Mouse (Mus musculus) R1 (cell line): Measurements from ENCODE around the gene Acap1.
A peak's percentile ranks its signal among the peaks of the same experiment; 100 is the strongest.
"Not testable (repeated sequence)": the region's sequence is repeated elsewhere in the genome, so short reads cannot be mapped to it uniquely, and the experiment has no call there.

Experiments
- DNase-seq: peaks from one replicate; pipeline ENCODE4 v3.0.0-alpha.2; 2018; ENCODE audit warnings: low read depth, low spot score

The Acap1 gene

DNA sequence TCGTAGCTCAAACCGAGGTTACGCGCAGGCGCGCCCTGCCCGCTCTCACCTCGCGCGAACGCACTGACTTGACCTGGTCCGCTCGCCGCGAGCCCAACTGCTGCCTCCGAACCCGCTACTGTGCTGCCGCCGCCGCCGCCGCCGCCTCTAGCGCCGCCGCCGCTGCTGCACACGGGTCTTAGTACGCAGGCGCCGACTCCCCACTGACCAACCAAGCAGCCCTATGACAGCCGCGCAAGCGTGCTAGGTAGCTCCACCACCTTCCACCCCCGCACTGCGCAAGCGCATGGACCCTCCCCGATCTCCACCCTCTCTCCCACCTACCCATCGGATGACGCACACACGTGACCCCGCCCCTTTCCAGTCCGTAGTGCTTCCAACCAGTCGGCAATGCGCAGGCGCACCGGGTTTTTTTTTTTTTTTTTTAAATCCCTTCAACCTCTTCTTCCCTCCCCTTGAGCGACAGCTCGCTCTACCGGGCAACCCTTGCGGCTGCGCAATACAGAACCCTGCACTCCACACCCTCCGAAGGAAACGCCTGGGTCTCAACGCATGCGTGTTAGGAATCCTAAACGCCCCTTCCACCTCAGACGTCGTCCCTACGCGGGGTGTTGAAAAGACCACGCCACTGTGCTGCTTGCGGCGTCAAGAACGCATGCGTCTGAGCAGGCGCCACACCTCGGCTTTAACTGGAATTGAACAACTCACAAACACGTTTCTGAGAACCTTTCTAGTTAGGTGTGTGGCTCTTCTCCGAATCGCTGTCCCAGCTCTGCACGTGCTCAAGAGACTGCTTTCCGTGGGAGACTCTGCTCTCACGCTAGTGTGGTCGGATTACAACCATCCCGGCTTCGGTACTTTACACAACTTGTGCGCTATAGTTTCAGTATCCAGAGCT is 26.0 kb upstream of the Acap1 start, which contains the start of gene Eif5a:
Gene Eif5a (minus strand): TSS at position 845 of the 898 bp plus-strand sequence.
- DNase-seq, result peak; percentile 100

DNA sequence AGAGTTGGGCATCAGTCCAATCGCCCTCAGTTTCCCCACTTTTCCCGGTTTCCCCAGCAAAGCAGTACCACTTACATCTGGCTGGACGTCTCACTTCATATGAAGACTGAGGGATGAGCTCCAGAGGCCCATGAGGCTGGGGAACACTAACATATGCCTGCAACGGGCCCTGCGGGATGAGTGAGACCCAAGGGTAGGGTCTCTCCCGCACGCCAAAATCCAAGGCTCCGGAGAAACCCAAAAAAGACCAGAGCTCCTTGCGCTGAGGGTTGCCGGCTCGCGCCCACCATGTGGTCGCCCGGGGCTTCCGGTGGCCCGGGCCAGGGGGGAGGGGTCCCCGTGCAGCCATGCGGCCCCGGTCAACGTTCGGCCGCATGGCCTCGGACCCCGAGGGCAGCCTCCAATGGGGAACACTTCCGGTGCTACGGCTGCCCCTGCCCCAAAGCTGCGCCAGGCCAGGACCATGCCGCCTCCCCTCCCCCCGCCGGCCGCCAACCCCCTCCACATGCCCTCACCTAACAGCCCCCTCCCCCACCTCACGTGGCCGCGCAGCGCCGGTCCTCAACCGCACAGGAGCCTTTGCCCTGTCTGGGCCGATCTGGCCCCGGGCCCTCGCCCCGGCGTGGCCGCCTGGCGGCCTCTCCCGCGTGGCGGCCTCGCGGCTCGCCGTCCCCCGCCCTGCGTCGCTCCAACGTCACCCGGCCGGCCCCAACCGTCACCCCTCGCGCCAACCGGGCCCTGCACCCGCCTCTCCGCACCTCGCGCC is 25.1 kb upstream of the Acap1 start:
- DNase-seq, result peak; percentile 72

DNA sequence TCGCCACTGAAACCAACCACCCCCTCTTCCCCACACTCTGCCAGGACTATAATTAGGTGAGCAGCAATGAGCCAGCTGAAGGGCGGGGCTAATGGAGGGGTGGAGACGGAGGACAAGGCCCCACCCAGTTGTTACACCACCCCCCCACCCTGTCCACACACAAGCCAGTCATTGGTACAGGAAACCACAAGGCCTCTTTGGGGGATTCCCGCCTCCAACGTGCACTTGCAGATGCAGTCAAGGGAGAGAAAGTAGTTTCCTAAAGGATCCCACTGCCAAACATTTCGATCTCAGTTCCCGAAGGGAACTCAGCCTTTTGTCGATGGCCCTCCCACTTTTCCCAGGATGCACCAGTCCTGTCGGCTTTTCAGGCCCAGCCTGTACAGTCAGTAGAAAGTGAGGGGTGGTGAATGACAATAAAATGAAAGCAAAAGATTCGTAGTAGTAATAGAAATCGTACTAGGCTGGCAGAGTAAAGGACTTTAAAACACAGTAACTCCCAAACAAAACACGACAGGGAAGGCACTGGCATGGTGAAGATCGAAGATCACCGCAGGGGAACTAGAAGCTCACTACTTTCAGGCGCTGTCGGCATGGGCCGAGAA is 24.4 kb upstream of the Acap1 start:
- DNase-seq, result peak; percentile 93

DNA sequence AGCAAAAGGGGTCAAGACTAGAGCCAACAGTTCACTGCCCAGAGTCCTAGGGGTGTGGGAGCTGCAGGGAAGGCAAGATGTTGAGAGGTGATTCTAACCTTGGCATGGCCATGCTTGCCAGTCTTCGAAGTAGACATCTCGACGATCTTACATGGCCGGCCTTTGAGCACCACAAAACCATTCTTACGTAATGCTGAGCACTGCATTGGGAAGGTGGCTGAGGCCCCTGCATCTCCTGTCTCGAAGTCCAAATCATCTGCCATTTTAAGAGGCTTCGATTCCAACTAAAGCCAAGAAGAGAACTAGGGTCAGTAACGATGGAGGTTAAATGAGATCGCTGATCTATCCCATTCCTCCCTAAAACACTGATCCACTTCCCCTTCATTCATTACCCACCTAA is 23.7 kb upstream of the Acap1 start:
- no peak for DNase-seq

DNA sequence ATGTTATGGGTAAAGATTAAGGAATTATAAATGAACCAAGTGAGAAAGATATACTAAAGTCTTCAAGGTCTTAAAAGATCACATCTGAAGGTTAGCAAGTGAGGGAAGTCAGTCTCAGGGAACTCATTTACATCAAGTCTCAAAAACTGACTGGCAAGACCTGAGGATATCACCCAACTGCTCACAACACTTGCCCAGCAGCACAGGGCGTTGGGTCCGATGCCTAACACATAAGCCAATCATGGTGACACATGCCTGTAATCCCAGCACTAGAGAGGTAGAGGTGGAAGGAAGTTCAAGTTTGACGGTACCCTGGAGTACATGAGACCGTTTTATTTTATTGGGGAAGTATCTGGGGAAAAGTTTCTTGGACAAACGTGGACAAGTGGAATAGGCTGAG is 22.8 kb upstream of the Acap1 start:
- no peak for DNase-seq

DNA sequence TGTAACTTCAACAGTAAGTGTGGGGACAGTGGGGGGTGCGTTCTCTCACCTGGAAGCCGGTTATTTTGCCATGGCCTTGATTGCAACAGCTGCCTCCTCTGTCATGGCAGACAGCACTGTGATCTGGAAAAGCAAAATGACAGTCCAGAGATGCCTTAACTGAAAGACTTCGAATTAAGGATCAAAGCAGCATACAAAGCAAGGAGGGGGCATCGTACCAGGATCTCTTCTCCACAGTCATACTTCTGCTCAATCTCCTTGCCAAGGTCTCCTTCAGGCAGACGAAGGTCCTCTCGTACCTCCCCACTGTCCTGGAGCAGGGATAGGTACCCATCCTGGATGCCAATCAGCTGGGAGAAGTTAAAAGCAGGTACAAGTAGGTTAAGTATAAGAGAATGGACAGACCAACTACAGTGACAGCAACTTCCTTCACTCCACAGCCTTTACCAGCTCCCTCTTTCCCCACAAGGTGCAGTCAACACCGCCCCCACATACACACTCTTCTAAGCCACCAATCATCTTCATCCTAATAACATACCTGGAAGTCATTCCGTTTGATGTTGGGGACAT is 22.1 kb upstream of the Acap1 start:
- DNase-seq, result no peak

DNA sequence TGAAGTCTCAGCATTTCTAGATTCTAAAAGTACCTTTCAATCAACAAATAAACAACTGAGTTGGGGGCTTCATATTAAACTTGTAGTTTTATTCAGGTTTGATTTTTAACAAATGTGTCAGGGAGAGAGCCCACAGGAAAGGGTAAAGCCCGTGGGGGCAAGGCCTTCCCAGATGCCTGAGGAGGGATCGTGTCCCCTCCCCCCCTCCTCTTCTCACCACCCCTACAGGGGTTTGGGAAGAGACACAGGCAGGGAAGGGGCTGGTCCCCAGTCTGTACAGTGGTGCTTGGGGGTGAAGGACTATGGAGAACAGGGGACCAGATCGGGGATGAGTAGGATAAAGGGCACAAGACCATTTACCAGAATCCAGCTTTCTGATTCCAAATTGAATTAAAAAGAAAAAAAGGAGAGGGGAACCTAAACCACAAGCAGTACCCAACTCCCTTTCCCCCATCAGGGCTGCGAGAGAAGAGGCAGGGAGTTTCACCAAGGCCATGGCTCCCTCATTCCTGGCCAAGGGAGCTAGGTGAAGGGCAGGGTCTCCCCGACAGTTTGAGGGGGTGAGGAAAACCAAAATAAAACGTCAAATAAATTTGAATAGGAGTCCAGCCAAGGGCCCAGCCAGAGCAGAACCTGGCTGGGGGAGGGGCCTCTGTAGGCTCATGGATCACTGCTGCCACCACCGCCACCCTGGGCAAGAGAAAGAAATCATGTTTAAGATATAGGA is 21.5 kb upstream of the Acap1 start:
- DNase-seq, result not testable (repeated sequence)

DNA sequence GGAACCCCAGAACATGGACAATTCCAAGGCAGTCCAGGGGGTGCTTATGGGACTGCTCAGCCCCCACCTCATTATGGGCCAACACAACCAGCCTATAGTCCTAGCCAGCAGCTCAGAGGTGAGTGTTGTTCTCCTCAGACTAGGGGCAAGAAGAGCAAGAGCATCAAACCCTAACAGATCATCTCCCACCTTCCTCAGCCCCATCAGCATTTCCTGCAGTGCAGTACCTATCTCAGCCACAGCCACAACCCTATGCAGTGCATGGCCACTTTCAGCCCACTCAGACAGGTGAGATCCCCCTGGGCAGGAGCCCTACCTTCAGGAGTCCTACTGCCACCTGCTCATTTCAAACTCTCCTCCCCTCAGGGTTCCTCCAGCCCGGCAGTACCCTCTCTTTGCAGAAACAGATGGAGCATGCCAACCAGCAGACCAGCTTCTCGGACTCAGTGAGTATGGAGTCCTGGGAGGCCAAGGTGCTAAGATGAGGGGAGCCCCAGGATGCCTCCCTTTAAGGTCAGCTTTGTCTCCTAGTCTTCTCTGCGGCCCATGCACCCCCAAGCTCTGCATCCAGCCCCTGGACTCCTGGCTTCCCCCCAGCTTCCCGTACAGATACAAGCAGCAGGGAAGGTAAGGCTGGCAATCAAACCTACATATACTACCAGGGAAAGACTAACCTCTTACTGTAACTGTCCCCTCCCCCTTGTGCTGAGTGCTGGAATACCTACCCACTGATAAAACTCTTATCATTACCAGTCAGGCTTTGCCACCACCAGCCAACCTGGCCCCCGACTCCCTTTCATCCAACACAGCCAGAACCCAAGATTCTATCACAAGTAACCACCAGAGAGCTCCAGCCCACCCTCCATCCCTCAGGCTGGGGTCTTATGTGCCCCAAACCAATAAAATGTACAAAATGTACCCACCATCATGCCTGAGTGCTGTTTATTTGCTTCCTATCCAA is 20.6 kb upstream of the Acap1 start:
- DNase-seq, result peak; percentile 46

DNA sequence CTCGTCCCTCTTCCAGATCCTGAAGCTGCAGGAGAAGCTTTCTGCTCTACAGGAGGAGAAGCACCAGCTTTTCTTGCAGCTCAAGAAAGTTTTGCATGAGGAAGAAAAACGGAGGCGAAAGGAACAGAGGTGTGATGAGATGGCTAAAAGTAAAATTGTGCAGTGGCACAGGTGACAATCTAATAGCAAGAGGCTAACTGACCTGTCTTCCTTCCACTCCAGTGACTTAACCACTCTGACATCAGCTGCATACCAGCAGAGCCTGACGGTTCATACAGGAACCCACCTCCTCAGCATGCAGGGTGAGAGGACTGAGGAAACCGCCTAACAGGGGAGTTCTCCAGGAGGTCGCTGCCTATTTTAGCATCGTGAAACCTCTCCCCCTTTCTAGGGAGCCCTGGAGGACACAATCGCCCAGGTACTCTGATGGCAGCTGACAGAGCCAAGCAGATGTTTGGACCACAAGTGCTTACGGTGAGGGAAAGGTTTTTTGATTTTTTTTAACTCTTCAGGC is 19.6 kb upstream of the Acap1 start:
- peak; percentile 24 for DNase-seq

DNA sequence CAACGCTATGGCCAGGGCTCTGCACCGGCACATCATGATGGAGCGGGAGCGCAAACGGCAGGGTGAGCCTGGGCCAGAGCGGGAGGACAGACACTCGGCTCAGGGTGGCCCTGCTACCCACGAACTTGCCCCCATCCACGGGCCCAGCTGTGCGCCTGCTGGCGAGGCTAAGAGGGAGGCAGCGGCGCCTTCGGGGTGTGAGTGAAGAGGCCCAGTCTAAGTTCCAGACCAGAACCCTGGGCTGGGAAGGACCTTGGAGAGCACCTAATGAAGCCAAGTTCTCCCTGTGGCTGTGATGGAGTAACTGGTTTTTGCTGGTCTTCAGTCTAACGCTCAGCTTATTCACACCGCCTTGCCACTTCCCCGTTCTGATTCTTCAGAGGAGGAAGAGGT is 19.0 kb upstream of the Acap1 start:
- peak; percentile 84 for DNase-seq

DNA sequence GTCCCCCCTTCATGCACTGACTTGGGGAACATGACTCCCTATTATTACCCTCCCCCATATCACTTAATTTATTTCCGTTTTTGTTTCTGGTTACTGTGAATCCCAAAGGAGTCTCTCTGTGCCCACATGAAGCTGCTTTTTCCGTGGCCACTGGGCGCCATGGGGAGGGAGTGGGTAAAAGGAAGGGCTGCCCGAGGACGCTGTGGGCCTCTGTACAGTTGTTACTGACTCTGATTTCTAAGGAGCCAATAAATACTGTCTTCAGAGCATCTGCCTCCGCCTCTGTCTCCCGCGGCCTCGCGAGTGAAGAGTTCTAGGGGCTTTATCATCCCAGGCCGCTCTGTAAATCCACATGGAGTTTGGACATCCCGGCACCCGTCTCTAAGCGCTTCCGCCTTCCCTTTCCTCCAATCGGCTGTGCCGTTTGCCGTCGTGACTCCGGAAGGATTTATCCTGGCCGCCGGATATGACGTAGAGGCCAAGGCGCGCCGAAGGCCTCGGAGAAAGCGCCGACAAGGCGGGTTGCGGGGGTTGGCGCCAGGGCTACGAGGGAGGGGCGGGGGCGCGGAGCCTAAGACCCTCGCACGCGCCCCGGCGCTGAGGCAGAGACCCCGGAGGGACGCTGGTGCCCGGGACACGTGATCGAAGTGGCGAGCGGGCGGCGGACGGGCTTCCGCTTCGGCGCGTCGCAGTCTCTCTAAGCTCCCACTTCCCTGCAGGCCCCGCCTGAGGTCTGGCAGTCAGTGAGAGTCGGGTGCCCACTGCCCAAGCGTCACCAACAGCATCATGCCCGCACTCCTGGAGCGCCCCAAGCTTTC is 18.4 kb upstream of the Acap1 start, which contains the start of gene Gps2:
Gene Gps2 (plus strand): TSS at position 335 of the 818 bp plus-strand sequence.
- DNase-seq, result peak; percentile 98

DNA sequence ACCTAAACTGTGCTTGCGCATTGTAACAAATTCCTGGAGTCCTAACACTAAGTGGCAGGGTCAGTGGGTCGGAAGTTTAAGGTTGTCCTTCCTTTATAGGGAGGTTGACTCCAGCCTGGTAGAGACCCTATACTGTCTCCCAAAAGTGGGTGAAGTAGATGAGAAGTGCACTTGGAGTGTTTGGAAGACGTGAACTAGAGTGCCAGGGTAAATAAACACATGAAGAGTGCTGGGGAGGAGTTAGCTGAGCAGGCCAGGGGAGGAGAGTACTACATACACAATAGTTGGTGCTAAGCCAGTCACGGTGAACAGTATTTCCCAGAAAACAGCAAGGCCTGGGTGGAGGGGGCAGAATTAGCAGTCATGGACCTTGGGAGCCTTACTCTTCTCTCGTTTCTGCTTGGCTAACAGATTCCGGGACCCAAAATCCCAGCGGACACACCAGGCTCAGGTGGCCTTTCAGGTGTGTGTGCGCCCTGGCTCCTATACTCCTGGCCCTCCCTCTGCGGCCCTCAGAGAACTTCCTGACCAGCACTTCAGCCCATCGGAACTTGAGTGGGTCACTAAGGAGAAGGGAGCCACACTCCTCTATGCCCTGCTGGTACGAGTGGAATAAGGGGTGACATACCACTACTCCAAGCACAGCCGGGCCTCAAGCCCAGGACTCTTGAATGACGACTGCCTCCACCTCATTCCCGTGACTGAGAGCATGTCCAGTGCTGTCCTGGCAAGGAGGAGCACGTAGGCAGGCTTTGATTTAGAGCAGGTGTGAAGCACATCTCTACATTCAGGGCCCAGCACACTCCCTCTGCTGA is 17.6 kb upstream of the Acap1 start:
- DNase-seq, result peak; percentile 27

DNA sequence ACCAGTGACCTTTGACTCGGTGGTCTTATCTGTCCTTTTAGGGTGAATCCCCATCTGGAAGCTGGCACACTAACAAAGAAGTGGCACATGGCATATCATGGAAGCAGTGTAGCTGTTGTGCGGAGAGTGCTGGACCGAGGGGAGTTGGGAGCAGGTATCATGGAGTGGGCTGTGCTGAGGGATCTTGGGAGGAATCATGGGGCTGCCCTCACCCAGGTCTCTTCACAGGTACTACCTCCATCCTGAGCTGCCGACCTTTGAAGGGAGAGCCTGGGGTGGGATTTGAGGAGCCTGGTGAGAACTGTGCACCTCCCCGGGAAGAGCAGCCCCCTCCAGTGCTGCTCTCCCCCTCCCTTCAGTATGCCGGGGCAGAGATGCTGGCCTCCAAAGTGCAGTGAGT is 16.4 kb upstream of the Acap1 start:
- no peak for DNase-seq

DNA sequence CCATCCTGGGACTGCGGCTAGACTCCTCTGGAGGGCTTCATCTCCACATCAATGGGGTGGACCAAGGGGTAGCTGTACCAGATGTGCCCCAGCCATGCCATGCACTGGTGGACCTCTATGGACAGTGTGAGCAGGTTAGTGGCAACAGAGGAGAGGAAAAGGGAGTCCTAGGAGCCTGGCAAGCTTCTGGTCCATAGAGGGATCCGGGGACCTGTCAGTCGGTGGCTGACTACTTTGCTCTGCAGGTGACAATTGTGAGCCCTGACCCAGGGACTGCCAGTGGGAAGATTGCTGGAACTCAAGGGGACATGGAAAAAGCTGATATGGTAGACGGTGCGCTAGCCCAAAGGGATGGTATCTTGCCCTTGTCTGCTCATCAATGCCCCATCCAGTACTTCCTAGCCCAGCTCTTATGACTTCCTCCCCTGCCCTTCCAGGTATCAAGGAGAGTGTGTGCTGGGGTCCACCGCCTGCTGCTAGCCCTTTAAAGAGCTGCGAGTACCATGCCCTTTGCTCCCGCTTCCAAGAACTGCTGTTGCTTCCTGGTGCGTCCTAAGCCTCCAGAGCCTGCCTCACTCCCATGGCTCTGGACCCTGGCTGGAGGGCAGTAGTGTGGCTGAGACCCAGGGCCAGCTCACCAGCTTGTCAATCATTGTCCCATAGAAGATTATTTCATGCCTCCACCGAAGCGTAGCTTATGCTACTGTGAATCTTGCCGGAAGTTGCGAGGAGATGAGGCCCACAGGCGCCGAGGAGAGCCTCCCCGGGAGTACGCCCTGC is 15.6 kb upstream of the Acap1 start:
- DNase-seq, result no peak

DNA sequence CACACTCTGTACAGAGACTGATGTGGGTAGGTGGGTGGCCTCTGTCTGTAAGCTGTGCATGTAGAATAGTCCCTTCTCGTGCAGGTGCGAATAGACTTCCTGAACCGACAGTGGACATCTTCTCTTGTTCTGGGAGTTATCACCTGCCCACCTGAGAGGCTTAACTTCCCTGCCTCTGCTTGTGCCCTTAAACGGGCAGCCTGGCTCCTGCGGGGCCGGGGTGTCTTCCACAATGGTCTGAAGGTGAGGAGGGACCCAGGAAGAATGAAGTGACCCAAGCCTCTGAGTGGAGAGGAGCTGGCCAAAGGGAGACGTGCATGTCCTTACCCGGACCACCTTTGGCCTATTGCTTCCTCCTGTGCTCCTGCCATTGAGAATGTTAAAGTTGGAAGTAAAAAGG is 14.8 kb upstream of the Acap1 start:
- no peak for DNase-seq

DNA sequence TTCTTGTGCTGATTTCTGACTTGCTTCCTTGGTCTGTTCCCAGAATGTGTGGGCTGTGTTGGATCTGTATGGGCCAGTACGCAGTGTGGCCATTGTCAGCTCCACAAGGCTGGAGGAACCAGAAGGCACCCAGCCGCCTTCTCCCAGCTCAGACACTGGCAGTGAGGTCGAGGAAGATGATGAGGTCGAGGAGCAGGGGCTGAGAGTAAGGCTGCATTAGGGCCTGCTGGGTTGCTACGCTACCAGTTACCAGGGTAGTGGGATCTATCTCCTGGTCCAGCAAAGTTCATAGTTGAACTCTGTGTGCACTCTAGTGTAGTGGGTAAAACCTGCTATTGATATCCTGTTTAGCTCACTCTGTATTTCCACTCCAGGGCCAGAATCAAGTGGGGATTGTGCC is 13.8 kb upstream of the Acap1 start:
- no peak for DNase-seq

DNA sequence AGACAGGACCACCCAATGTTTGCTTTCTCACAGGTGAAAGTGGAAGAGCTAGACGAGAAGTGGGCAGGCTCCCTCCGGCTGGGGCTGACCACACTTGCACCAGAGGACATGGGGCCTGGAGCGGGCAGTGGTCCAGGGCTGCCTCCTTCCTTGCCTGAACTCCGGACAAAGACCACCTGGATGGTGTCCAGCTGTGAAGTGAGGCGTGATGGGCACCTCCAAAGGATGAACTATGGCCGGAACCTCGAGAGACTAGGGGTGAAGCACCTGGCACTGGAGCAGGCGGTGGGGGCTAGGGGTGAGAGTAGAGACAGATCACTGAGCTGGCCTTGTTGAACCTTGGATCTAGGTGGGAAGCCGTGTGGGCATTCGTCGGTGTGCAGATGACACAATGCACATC is 13.3 kb upstream of the Acap1 start:
- DNase-seq, result no peak
